Mouse (Mus musculus) CD4-positive, CD25-positive, alpha-beta regulatory T cell, adult 9 weeks (primary cell): ENCODE measurements around the gene Ccnt2. TPM values are rescaled to one million over a fixed set of nuclear protein-coding genes. Genes with fewer than 3 reads are reported as not detected.

Experiments
- polyA plus RNA-seq: library from polyadenylated mRNA; unstranded; fragments of 100-300 nt; shearing (Covaris generic); gene quantifications from one replicate; pipeline ENCODE4 v1.2.1, GENCODE M21; 2017

Gene Ccnt2
- polyA plus RNA-seq, result 126 TPM

DNA sequence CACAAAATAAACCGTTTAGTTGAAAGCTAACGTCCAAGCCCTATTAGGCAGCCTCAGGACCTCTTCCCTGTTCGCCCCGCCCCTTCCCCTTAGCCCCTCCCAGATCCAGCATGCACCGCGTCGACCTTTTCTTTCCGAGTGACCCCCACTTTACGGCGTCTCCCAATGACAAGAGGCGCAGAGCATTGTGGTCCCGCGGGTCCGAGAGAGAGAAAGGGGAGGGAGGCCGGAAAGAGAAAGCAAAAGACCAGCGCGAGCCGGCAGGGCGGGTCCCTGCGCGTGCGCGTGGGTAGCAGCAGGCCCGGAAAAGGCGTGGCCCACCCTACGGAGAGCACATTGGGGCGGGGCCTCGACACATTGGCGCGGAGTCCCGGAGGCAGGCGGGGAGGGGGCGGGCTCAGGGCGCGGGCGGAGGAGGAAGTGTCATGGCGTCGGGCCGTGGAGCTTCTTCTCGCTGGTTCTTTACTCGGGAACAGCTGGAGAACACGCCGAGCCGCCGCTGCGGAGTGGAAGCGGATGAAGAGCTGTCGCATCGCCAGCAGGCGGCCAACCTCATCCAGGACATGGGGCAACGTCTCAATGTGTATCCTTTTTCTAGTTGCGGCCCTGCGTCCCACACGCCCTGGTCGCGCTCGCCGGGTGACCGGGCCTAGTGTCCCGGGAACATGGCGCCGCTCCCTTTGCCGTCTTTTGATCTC is at the start of gene Ccnt2:
TSS of gene Ccnt2 (plus strand) at position 362 of the 698 bp plus-strand sequence.

DNA sequence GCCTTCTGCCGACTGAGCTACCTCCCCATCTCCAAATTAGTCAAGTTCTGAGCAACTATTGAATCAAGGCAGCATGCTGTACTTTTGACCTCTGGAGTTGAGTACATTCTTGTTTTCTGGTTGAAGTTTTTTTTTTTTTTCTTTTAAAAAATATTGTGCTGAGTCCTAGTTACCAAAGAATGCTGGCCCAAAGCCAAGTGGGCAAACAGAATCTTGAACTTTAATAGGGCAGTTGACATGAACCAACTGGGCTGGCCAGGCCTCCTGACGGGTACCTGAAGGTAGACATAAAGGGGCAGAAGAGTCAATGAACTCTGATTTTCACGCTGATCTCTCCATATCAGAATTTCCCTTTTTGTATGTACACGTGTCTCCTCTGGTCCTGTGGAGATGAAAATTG is 44.9 kb upstream of the Ccnt2 start, which contains the start of gene Acmsd:
TSS of gene Acmsd (plus strand) at position 318 of the 400 bp plus-strand sequence.

DNA sequence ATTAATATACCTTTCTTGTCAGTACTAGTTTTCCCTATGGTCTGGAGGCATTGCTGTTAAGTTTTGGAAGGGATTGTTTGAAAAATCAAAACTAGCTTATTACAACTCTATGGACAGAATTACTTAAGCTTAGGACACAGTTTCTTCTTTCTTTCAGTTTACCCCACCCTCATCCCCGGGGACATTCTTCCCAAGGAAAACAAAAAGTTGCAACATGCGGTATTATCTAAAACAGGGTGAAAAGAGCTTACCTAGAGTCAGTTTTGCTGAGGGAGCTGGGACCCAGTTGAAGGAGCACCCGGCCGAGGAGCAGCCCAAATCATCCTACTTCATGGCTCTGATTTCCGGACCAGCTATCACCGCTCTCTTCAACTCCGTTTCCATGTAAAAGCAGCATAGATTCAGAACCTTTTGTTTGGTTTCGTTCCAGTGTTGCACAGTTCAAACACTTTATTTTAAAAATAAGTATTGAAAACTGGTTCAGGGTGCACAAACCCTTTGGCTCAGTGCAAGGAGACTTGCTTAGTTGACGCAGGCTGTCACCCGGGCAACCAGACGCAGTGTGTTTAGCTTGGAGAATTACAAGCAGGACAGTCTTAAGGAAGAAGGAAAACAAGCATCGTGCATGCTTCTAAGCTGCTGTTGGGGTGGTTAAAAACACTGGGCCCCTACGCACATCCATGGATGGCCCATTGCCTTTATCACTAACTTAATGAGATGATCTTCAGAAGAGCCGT is 80.7 kb downstream of the Ccnt2 start, which contains the start of gene Map3k19:
TSS of gene Map3k19 (minus strand) at position 546 of the 737 bp plus-strand sequence.

Other genes starting within 250 kb of the Ccnt2 start
- gene Tmem163, start 94.6 kb upstream of the Ccnt2 start, polyA plus RNA-seq, result not detected
- 0.14 TPM for gene Acmsd, start 44.8 kb upstream of the Ccnt2 start, polyA plus RNA-seq
- gene Map3k19, start 80.9 kb downstream of the Ccnt2 start, polyA plus RNA-seq, result 0.36 TPM
- gene Rab3gap1, start 94.6 kb downstream of the Ccnt2 start, polyA plus RNA-seq, result 76.7 TPM